Mouse (Mus musculus): ENCODE results near the gene Zpr1.

DNA sequence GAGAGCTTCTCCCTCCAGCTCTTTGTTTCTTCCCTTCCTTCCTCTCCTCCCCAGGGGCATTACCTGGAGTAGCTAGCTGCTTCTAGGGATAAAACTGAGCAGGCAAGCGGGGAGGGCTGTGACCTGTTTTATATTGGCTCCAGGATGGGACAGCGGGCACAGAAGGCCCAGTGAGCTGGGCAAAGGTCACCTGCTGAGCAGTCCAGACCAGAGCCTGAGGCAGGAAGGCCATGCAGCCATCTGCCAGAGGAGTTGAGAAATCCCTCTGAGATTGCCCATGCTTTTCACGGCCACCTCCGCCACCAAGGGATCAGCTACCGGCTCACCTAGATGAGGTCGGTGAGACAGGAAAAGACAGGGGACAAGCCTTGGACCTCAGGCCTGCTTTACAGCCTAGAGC lies 37.7 kb upstream of the Zpr1 start:
- TF ChIP-seq CTCF (IDR thresholded peaks at IDR 0.05; ENCODE audit: low read depth, low read length), result no peak
- no peak for TF ChIP-seq GATA1 (IDR thresholded peaks at IDR 0.05; ENCODE audit: borderline replicate concordance, low read length)
- TF ChIP-seq POLR2AphosphoS5 (IDR thresholded peaks at IDR 0.05; ENCODE audit: insufficient replicate concordance, low read depth, low read length), result no peak
- TF ChIP-seq GATA2 (IDR thresholded peaks at IDR 0.05; ENCODE audit: borderline replicate concordance, low read depth, low read length), result no peak
- TF ChIP-seq TAL1 (conservative IDR thresholded peaks at IDR 0.05; ENCODE audit: low read depth, low read length), result no peak

Measured in G1E (cell line).